Mouse (Mus musculus): Measurements from ENCODE around the gene Gm45717. TPM values are rescaled to one million over a fixed set of nuclear protein-coding genes. Genes with fewer than 3 reads are reported as not detected.

Gm45717 gene
- not detected in 2 replicates for polyA plus RNA-seq (2012; rRNA removed)

GRCm38 (mm10) chr7:140955758-140956555, at the start of gene Gm45717, which contains the start of gene Ifitm2:
TSS of gene Gm45717 (minus strand) at chr7:140955937.
TSS of gene Ifitm2 (minus strand) at chr7:140955987.

GRCm38 (mm10) chr7:140966921-140967320, 11.2 kb upstream of the Gm45717 start, which contains the start of gene Ifitm1:
TSS of gene Ifitm1 (plus strand) at chr7:140967221.

GRCm38 (mm10) chr7:140949824-140950530, 5.8 kb downstream of the Gm45717 start, which contains the start of gene Ifitm5:
TSS of gene Ifitm5 (minus strand) at chr7:140950291.

GRCm38 (mm10) chr7:140941222-140942051, 14.3 kb downstream of the Gm45717 start, which contains the start of gene Pgghg:
TSS of gene Pgghg (plus strand) at chr7:140941391.

GRCm38 (mm10) chr7:140920418-140921029, 35.2 kb downstream of the Gm45717 start, which contains the start of gene Nlrp6:
TSS of gene Nlrp6 (plus strand) at chr7:140920902.

GRCm38 (mm10) chr7:140900220-140900619, 55.5 kb downstream of the Gm45717 start, which contains the start of gene Cox8b:
TSS of gene Cox8b (minus strand) at chr7:140900446.

Other genes with a start within 250 kb of the Gm45717 start
- gene Cyp2e1, start 192.2 kb downstream of the Gm45717 start, polyA plus RNA-seq (2012; rRNA removed): 0.91 and 3.0 TPM in 2 replicates
- gene Syce1, start 168.1 kb downstream of the Gm45717 start, polyA plus RNA-seq (2012; rRNA removed): 0.07 and 0.17 TPM in 2 replicates
- 0.09 and 0.19 TPM in 2 replicates for gene Zfp941, start 133.8 kb downstream of the Gm45717 start, polyA plus RNA-seq (2012; rRNA removed)
- 63.2 and 78.4 TPM in 2 replicates for gene Urah, start 120.9 kb downstream of the Gm45717 start, polyA plus RNA-seq (2012; rRNA removed)
- gene Scgb1c1, start 110.4 kb downstream of the Gm45717 start, polyA plus RNA-seq (2012; rRNA removed): not detected in 2 replicates
- not detected in 2 replicates for gene Odf3, start 108.1 kb downstream of the Gm45717 start, polyA plus RNA-seq (2012; rRNA removed)
- 2.8 TPM in 1 of 2 replicates, not detected in the other for gene Gm45785, start 99.6 kb downstream of the Gm45717 start, polyA plus RNA-seq (2012; rRNA removed)
- 109 and 117 TPM in 2 replicates for gene Ric8a, start 99.0 kb downstream of the Gm45717 start, polyA plus RNA-seq (2012; rRNA removed)
- gene Bet1l, start 98.4 kb downstream of the Gm45717 start, polyA plus RNA-seq (2012; rRNA removed): 23.7 and 24.1 TPM in 2 replicates
- gene Psmd13, start 74.0 kb downstream of the Gm45717 start, polyA plus RNA-seq (2012; rRNA removed): 53.8 and 58.2 TPM in 2 replicates
- gene Sirt3, start 73.6 kb downstream of the Gm45717 start, polyA plus RNA-seq (2012; rRNA removed): 29.5 and 34.3 TPM in 2 replicates
- gene Cox8b, start 55.5 kb downstream of the Gm45717 start, polyA plus RNA-seq (2012; rRNA removed): 3.4 and 4.0 TPM in 2 replicates
- 82.3 and 99.4 TPM in 2 replicates for gene Nlrp6, start 35.0 kb downstream of the Gm45717 start, polyA plus RNA-seq (2012; rRNA removed)
- 40.3 and 53.5 TPM in 2 replicates for gene Pgghg, start 14.5 kb downstream of the Gm45717 start, polyA plus RNA-seq (2012; rRNA removed)
- 1.5 and 1.6 TPM in 2 replicates for gene Ifitm5, start 5.6 kb downstream of the Gm45717 start, polyA plus RNA-seq (2012; rRNA removed)
- 481 and 681 TPM in 2 replicates for gene Ifitm2, start 50 bp upstream of the Gm45717 start, polyA plus RNA-seq (2012; rRNA removed)
- 83.6 and 107 TPM in 2 replicates for gene Ifitm1, start 11.3 kb upstream of the Gm45717 start, polyA plus RNA-seq (2012; rRNA removed)
- 135 and 161 TPM in 2 replicates for gene Ifitm3, start 54.8 kb upstream of the Gm45717 start, polyA plus RNA-seq (2012; rRNA removed)
- 1.1 and 2.9 TPM in 2 replicates for gene Ifitm6, start 62.0 kb upstream of the Gm45717 start, polyA plus RNA-seq (2012; rRNA removed)
- gene Gm17387, start 73.2 kb upstream of the Gm45717 start, polyA plus RNA-seq (2012; rRNA removed): not detected in 2 replicates
- 3.7 and 5.0 TPM in 2 replicates for gene B4galnt4, start 105.2 kb upstream of the Gm45717 start, polyA plus RNA-seq (2012; rRNA removed)
- gene Pkp3, start 122.3 kb upstream of the Gm45717 start, polyA plus RNA-seq (2012; rRNA removed): 141 and 148 TPM in 2 replicates
- 41.9 and 54.5 TPM in 2 replicates for gene Sigirr, start 144.6 kb upstream of the Gm45717 start, polyA plus RNA-seq (2012; rRNA removed)
- 60.4 and 80.5 TPM in 2 replicates for gene Ano9, start 161.9 kb upstream of the Gm45717 start, polyA plus RNA-seq (2012; rRNA removed)
- gene Ptdss2, start 166.4 kb upstream of the Gm45717 start, polyA plus RNA-seq (2012; rRNA removed): 29.2 and 32.7 TPM in 2 replicates
- 140 and 158 TPM in 2 replicates for gene Rnh1, start 216.9 kb upstream of the Gm45717 start, polyA plus RNA-seq (2012; rRNA removed)
- gene Hras, start 238.1 kb upstream of the Gm45717 start, polyA plus RNA-seq (2012; rRNA removed): 86.0 and 86.1 TPM in 2 replicates
- gene Lrrc56, start 238.2 kb upstream of the Gm45717 start, polyA plus RNA-seq (2012; rRNA removed): 11.4 and 11.6 TPM in 2 replicates